Mouse (Mus musculus) cortical plate, adult 2 months (tissue): ENCODE measurements around the gene Csnka2ip. TPM values are rescaled to one million over a fixed set of nuclear protein-coding genes. Genes with fewer than 3 reads are reported as not detected.

Experiments
- H3K27ac ChIP-seq: fragments of 200-500 bp; 2 replicates; pipeline ENCODE4 v1.5.1; 2012; ENCODE audit warnings: low read length, control low read depth, inconsistent platforms; ENCODE audit not compliant: insufficient read depth
- H3K4me1 ChIP-seq: fragments of 200-500 bp; 2 replicates; pipeline ENCODE4 v1.6.1; 2011; ENCODE audit warnings: low read length; ENCODE audit not compliant: control insufficient read depth, insufficient read depth
- H3K4me3 ChIP-seq: fragments of 200-500 bp; 2 replicates; pipeline ENCODE4 v1.5.1; 2011; ENCODE audit warnings: mild to moderate bottlenecking, low read length, control low read depth; ENCODE audit not compliant: insufficient read depth
- CTCF ChIP-seq: fragments of 200-500 bp; IDR thresholded peaks from 2 replicates; pipeline ENCODE4 v1.5.1; 2011; ENCODE audit warnings: mild to moderate bottlenecking, control low read depth, low read length; ENCODE audit not compliant: insufficient read depth; ENCODE audit errors: extremely low read depth
- POLR2A ChIP-seq: fragments of 200-500 bp; IDR thresholded peaks from 2 replicates; pipeline ENCODE4 v1.6.1; 2011; ENCODE audit warnings: mild to moderate bottlenecking, low read length, control low read depth; ENCODE audit not compliant: insufficient read depth; ENCODE audit errors: extremely low read depth
- polyA plus RNA-seq: library from polyadenylated mRNA; depleted of rRNA; stranded (reverse); fragments of >200 nt; gene quantifications from 2 replicates; pipeline ENCODE4 v1.2.3, GENCODE M21; 2012; rRNA removed

Csnka2ip gene
- polyA plus RNA-seq, 1 experiment, result 0.08 TPM

DNA sequence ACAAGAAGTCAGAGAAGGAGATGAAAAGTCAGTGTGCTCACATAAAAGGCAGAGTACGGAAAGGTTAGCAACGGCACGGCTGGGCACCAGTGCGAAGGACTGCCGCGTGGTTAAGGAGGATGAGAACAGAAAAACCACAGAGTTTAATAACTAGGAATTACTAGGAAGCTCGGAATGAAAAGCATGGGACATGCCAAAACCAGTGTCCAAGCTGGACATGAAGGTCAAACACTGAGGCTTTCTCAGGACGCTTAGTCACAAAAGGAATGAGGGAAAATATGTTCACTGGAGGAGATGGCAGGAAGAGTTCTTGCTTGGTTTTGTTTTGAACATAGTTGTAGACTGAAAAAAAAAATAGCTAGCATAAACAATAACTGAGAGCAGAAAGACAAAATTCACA lies 32.7 kb downstream of the Csnka2ip start:
- H3K4me3 ChIP-seq, result no peak overlapping the region
- no peak overlapping the region for H3K27ac ChIP-seq
- TF ChIP-seq POLR2A (no peak), CTCF (no peak)
- H3K4me1 ChIP-seq, result no peaks in the 10 kb centered on the region

GRCm38 (mm10) chr16:64563081-64563480 lies 39.1 kb downstream of the Csnka2ip start:
- Histone ChIP-seq H3K4me1 (no peaks in the 10 kb centered on the region), H3K27ac (no peak overlapping the region), H3K4me3 (no peak overlapping the region)
- TF ChIP-seq CTCF, result no peak

DNA sequence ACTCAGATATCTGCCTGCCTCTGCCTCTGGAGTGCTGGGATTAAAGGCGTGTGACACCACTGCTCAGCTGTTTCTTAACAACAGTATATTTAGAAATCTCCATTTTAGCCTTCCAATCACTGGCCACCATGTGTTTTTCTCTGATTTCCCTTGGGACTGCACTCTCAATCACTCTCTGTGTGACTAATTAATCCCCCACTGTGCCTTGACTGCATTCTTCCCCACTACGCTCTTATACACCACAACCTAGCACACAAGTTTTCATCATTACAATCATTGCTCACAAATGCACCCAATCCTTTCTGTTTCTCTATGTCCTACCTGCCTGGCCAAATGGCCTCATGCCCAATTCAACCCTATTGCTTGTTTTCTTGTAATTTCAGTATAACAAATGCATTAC lies 43.7 kb downstream of the Csnka2ip start:
- Histone ChIP-seq H3K4me1 (no peaks in the 10 kb centered on the region), H3K27ac (no peak overlapping the region), H3K4me3 (no peak overlapping the region)
- no peak for TF ChIP-seq CTCF
- TF ChIP-seq POLR2A, result no peak

DNA sequence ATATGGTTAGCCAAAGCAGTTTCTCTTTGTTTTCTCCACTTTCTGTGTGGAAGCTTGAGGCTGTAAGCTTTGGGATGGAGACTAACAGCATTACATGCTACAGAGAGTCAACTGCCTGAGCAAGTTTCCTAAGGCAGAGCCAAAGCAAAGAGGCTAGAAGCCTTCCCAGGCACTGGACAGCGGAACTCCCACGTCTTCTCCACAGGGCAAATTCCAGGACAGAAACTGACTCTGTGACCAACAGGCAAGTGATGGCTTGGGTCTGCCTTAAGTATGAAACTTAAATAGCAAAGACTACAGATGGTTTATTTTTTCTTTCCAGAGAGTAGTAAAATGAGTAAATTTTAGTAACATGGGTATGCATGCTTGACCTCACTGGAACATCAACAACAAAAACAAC lies 75.3 kb downstream of the Csnka2ip start:
- H3K27ac ChIP-seq, result no peak overlapping the region
- no peaks in the 10 kb centered on the region for H3K4me1 ChIP-seq
- no peak overlapping the region for H3K4me3 ChIP-seq
- TF ChIP-seq CTCF (no peak), POLR2A (no peak)

GRCm38 (mm10) chr16:64524051-64524645 lies 78.1 kb downstream of the Csnka2ip start:
- Histone ChIP-seq H3K4me3 (no peak overlapping the region), H3K27ac (no peak overlapping the region), H3K4me1 (no peaks in the 10 kb centered on the region)
- TF ChIP-seq POLR2A (no peak), CTCF (no peak)

DNA sequence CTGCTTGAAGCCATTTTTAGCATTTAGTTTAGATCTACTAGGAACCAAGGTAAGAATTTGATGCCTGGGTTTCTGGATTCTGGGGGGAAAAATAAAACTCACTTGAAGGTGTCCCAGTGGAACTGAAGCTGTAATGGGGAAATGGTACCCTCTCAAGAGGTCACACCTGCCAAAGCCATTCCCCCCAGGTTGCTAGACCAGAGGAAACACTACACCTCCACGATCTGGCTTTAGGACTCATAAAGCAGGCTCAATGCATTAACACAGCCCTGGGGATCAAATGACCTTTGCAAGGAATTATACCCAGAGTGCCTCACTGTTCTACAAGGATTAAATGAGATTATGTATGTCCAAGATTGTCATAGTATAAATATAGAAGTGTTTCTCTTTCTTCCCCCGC lies 88.8 kb downstream of the Csnka2ip start:
- no peak overlapping the region for H3K4me3 ChIP-seq
- TF ChIP-seq CTCF (no peak), POLR2A (no peak)
- no peak overlapping the region for H3K27ac ChIP-seq
- no peaks in the 10 kb centered on the region for H3K4me1 ChIP-seq

Other genes starting within 250 kb of the Csnka2ip start
- gene 4930453N24Rik, start 168.8 kb upstream of the Csnka2ip start, polyA plus RNA-seq, result 13.2 and 13.8 TPM in 2 replicates
- gene Zfp654, start 249.2 kb upstream of the Csnka2ip start, polyA plus RNA-seq, result 9.0 and 9.1 TPM in 2 replicates
- gene Cggbp1, start 249.6 kb upstream of the Csnka2ip start, polyA plus RNA-seq, result 34.2 and 36.7 TPM in 2 replicates